Mouse (Mus musculus): ENCODE measurements at regions not wholly inside any gene's neighbourhood (a gene's known extent, or its start where the extent isn't known, plus 50 kb on each side); places are given as distances from the start of the nearest gene placed in this dataset.

GRCm38 (mm10) chr17:77819698-77820097 lies 380.4 kb upstream of the Crim1 start:
- DNase-seq (ENCODE audit: low spot score) = no peak
- Histone ChIP-seq H3K36me3 (ENCODE audit: control insufficient read depth, insufficient read depth, low read length) (no peaks in the 10 kb centered on the region), H3K9ac (ENCODE audit: low read length) (no peak overlapping the region), H3K4me3 (ENCODE audit: low read depth, low read length) (no peak overlapping the region), H3K27ac (ENCODE audit: low read depth, low read length) (no peak overlapping the region), H3K9me3 (replicated peaks; ENCODE audit: control insufficient read depth, low read length) (no peaks in the 10 kb centered on the region), H3K4me1 (ENCODE audit: control insufficient read depth, insufficient read depth, low read length) (no peaks in the 10 kb centered on the region), H3K4me2 (ENCODE audit: low read length) (no peak overlapping the region), H3K27me3 (replicated peaks; ENCODE audit: control insufficient read depth, insufficient read depth, low read length) (no peaks in the 10 kb centered on the region)
- WGBS = 83% methylated on average over 8 of the region's 8 CpGs
- ATAC-seq = no peak

DNA sequence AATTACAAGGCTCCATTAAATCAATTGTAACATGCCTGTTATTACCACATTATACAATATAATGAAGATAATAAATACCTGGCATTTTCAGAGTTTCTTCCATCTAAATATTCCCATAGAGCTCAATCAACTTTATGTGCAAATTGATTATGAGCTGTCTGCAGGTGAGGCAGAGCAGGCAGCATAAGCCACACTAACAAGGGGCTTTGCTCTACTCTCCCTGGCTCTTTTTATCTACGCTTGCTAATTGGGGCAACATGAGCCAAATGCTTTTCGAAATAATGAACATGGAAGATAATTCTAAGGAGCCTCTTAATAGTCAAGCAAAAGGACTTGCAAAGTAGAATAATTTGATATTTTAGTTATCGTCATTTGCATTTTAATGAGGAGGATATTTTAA lies 356.1 kb upstream of the Crim1 start:
- WGBS = 46% methylated on average over 3 of the region's 3 CpGs
- no peak overlapping the region for H3K4me2 ChIP-seq (ENCODE audit: low read length)
- H3K4me1 ChIP-seq (ENCODE audit: control insufficient read depth, insufficient read depth, low read length) = no peaks in the 10 kb centered on the region
- H3K9ac ChIP-seq (ENCODE audit: low read length) = no peak overlapping the region
- no peak for ATAC-seq
- H3K4me3 ChIP-seq (ENCODE audit: low read depth, low read length) = no peak overlapping the region
- DNase-seq (ENCODE audit: low spot score) = peak; percentile 24
- no peak overlapping the region for H3K27ac ChIP-seq (ENCODE audit: low read depth, low read length)
- H3K27me3 ChIP-seq (replicated peaks; ENCODE audit: control insufficient read depth, insufficient read depth, low read length) = no peaks in the 10 kb centered on the region
- no peaks in the 10 kb centered on the region for H3K36me3 ChIP-seq (ENCODE audit: control insufficient read depth, insufficient read depth, low read length)
- H3K9me3 ChIP-seq (replicated peaks; ENCODE audit: control insufficient read depth, low read length) = no peaks in the 10 kb centered on the region

DNA sequence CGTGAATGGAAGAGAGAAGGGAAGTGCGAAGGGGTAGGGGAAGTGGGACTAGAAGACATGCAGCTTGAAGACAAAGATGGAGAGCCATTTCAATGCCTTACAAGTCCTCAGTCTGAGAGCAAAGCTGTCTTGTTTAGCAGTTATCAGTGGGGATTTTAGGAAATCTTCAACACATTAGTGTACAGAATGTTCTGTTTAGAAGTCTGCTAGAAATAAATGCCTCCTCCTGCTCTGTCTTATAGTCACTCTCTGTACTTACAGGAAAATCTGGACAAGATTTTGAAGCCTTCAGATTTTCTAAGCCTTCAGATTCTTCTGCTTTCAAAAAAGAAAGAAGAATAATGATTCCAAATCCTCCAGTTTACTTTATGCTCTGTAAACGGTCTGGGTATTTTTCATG lies 325.6 kb upstream of the Crim1 start:
- Histone ChIP-seq H3K36me3 (ENCODE audit: control insufficient read depth, insufficient read depth, low read length) (no peaks in the 10 kb centered on the region), H3K27ac (ENCODE audit: low read depth, low read length) (no peak overlapping the region), H3K9ac (ENCODE audit: low read length) (no peak overlapping the region), H3K4me2 (ENCODE audit: low read length) (no peak overlapping the region), H3K4me1 (ENCODE audit: control insufficient read depth, insufficient read depth, low read length) (no peaks in the 10 kb centered on the region), H3K9me3 (replicated peaks; ENCODE audit: control insufficient read depth, low read length) (no peaks in the 10 kb centered on the region), H3K4me3 (ENCODE audit: low read depth, low read length) (no peak overlapping the region), H3K27me3 (replicated peaks; ENCODE audit: control insufficient read depth, insufficient read depth, low read length) (no peaks in the 10 kb centered on the region)
- no peak for DNase-seq (ENCODE audit: low spot score)
- ATAC-seq = no peak
- WGBS = 89% methylated on average over 3 of the region's 3 CpGs

- no peaks in the 10 kb centered on the region for H3K9me3 ChIP-seq (replicated peaks; ENCODE audit: control insufficient read depth, low read length)
- DNase-seq (ENCODE audit: low spot score) = no peak
These were observed 323.0 kb upstream of the Crim1 start for GRCm38 (mm10) chr17:77877016-77877415.

DNA sequence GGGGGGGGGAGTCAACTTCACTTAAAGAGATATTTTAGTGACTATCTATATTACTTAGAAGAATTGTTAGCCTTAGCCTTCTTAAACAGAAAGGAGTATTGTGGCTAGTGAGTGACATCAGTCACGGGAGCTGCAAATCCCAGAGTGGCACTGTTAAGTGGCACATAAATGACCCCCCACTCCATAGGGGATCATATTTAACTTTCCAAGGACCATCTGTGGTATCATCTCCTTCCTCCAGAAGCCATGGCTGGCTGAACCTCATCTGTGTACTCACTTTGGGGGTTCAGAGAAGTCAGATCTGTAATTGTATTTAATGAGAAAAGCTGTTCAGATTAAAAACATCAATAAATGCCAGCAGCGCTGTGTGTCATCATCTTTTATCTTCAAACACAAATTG lies 314.9 kb upstream of the Crim1 start:
- ATAC-seq (0 out of 2 replicates have a peak, but pooled peaks have one; percentile 37), DNase-seq (ENCODE audit: low spot score) (no peak)
- H3K9ac ChIP-seq (ENCODE audit: low read length) = no peak overlapping the region
- no peak overlapping the region for H3K4me3 ChIP-seq (ENCODE audit: low read depth, low read length)
- 83% methylated on average over 2 of the region's 2 CpGs for WGBS
- no peaks in the 10 kb centered on the region for H3K36me3 ChIP-seq (ENCODE audit: control insufficient read depth, insufficient read depth, low read length)
- no peaks in the 10 kb centered on the region for H3K27me3 ChIP-seq (replicated peaks; ENCODE audit: control insufficient read depth, insufficient read depth, low read length)
- no peak overlapping the region for H3K27ac ChIP-seq (ENCODE audit: low read depth, low read length)
- H3K4me2 ChIP-seq (ENCODE audit: low read length) = no peak overlapping the region
- no peaks in the 10 kb centered on the region for H3K4me1 ChIP-seq (ENCODE audit: control insufficient read depth, insufficient read depth, low read length)
- no peaks in the 10 kb centered on the region for H3K9me3 ChIP-seq (replicated peaks; ENCODE audit: control insufficient read depth, low read length)

More at GRCm38 (mm10) chr17:77877016-77877415, 323.0 kb upstream of the Crim1 start:
- H3K36me3 ChIP-seq (ENCODE audit: control insufficient read depth, insufficient read depth, low read length) = no peaks in the 10 kb centered on the region
- no peak overlapping the region for H3K27ac ChIP-seq (ENCODE audit: low read depth, low read length)
- H3K4me3 ChIP-seq (ENCODE audit: low read depth, low read length) = no peak overlapping the region
- H3K27me3 ChIP-seq (replicated peaks; ENCODE audit: control insufficient read depth, insufficient read depth, low read length) = no peaks in the 10 kb centered on the region
- H3K9ac ChIP-seq (ENCODE audit: low read length) = no peak overlapping the region
- 2% methylated on average over 2 of the region's 2 CpGs for WGBS
- no peak overlapping the region for H3K4me2 ChIP-seq (ENCODE audit: low read length)
- ATAC-seq = no peak
- no peaks in the 10 kb centered on the region for H3K4me1 ChIP-seq (ENCODE audit: control insufficient read depth, insufficient read depth, low read length)

GRCm38 (mm10) chr17:77889147-77889546 lies 310.9 kb upstream of the Crim1 start:
- peak; percentile 84; the same call in 1 of the 2 replicates for ATAC-seq
- H3K4me3 ChIP-seq (ENCODE audit: low read depth, low read length) = no peak overlapping the region

GRCm38 (mm10) chr17:77904412-77904811 lies 295.6 kb upstream of the Crim1 start:
- H3K4me3 ChIP-seq (ENCODE audit: low read depth, low read length) = no peak overlapping the region
- no peak for ATAC-seq
- no peak overlapping the region for H3K27ac ChIP-seq (ENCODE audit: low read depth, low read length)
- H3K4me2 ChIP-seq (ENCODE audit: low read length) = no peak overlapping the region
- peak; percentile 34 for DNase-seq (ENCODE audit: low spot score)
- no peak overlapping the region for H3K9ac ChIP-seq (ENCODE audit: low read length)
- no peaks in the 10 kb centered on the region for H3K4me1 ChIP-seq (ENCODE audit: control insufficient read depth, insufficient read depth, low read length)
- no peaks in the 10 kb centered on the region for H3K36me3 ChIP-seq (ENCODE audit: control insufficient read depth, insufficient read depth, low read length)
- no peaks in the 10 kb centered on the region for H3K27me3 ChIP-seq (replicated peaks; ENCODE audit: control insufficient read depth, insufficient read depth, low read length)
- H3K9me3 ChIP-seq (replicated peaks; ENCODE audit: control insufficient read depth, low read length) = no peaks in the 10 kb centered on the region
- WGBS = 87% methylated on average over 3 of the region's 3 CpGs

More at GRCm38 (mm10) chr17:77889147-77889546, 310.9 kb upstream of the Crim1 start:
- 52% methylated on average over 2 of the region's 2 CpGs for WGBS
- peak; percentile 72 for DNase-seq (ENCODE audit: low spot score)
- H3K27ac ChIP-seq (ENCODE audit: low read depth, low read length) = no peak overlapping the region
- no peaks in the 10 kb centered on the region for H3K9me3 ChIP-seq (replicated peaks; ENCODE audit: control insufficient read depth, low read length)
- H3K36me3 ChIP-seq (ENCODE audit: control insufficient read depth, insufficient read depth, low read length) = no peaks in the 10 kb centered on the region
- H3K27me3 ChIP-seq (replicated peaks; ENCODE audit: control insufficient read depth, insufficient read depth, low read length) = no peaks in the 10 kb centered on the region
- no peak overlapping the region for H3K9ac ChIP-seq (ENCODE audit: low read length)
- H3K4me1 ChIP-seq (ENCODE audit: control insufficient read depth, insufficient read depth, low read length) = no peaks in the 10 kb centered on the region
- H3K4me2 ChIP-seq (ENCODE audit: low read length) = no peak overlapping the region

GRCm38 (mm10) chr17:77913962-77914450 lies 286.0 kb upstream of the Crim1 start:
- Histone ChIP-seq H3K9me3 (replicated peaks; ENCODE audit: control insufficient read depth, low read length) (no peaks in the 10 kb centered on the region), H3K4me2 (ENCODE audit: low read length) (no peak overlapping the region), H3K4me3 (ENCODE audit: low read depth, low read length) (no peak overlapping the region), H3K27ac (ENCODE audit: low read depth, low read length) (no peak overlapping the region), H3K4me1 (ENCODE audit: control insufficient read depth, insufficient read depth, low read length) (no peaks in the 10 kb centered on the region), H3K9ac (ENCODE audit: low read length) (no peak overlapping the region), H3K36me3 (ENCODE audit: control insufficient read depth, insufficient read depth, low read length) (no peaks in the 10 kb centered on the region), H3K27me3 (replicated peaks; ENCODE audit: control insufficient read depth, insufficient read depth, low read length) (no peaks in the 10 kb centered on the region)
- ATAC-seq (peak; percentile 50; the same call in 1 of the 2 replicates), DNase-seq (ENCODE audit: low spot score) (peak; percentile 64)
- WGBS = 84% methylated on average over 4 of the region's 4 CpGs

DNA sequence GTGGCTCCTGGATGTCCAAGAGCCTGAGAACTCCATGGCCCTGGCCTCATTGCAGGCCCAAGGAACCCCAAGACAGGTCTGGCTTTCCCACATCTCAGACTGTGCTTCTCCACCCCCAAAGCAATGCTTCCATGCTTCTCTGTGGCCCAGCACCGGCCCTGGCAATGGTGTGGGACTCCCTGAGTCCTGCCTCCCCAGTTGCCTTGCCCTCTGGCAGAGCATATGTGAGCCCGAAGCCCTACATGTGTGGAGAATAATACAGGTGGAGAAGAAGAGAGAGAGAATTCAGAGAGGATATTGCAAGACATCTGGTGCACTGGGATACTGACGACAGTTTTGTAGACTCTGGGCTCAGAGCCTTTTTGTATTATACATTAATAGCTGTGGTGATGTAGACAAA lies 269.8 kb upstream of the Crim1 start:
- Histone ChIP-seq H3K36me3 (ENCODE audit: control insufficient read depth, insufficient read depth, low read length) (no peaks in the 10 kb centered on the region), H3K4me2 (ENCODE audit: low read length) (no peak overlapping the region), H3K27ac (ENCODE audit: low read depth, low read length) (peak overlapping the region; percentile 45), H3K27me3 (replicated peaks; ENCODE audit: control insufficient read depth, insufficient read depth, low read length) (no peaks in the 10 kb centered on the region), H3K4me1 (ENCODE audit: control insufficient read depth, insufficient read depth, low read length) (no peaks in the 10 kb centered on the region), H3K9me3 (replicated peaks; ENCODE audit: control insufficient read depth, low read length) (no peaks in the 10 kb centered on the region), H3K4me3 (ENCODE audit: low read depth, low read length) (no peak overlapping the region), H3K9ac (ENCODE audit: low read length) (no peak overlapping the region)
- DNase-seq (ENCODE audit: low spot score) (peak; percentile 52), ATAC-seq (peak; percentile 76)
- 57% methylated on average over 3 of the region's 3 CpGs for WGBS

All from forebrain, embryonic 14.5 days (tissue).